Mouse (Mus musculus) olfactory bulb, adult 2 months (tissue): ENCODE measurements at regions not wholly inside any gene's neighbourhood (a gene's known extent, or its start where the extent isn't known, plus 50 kb on each side); places are given as distances from the start of the nearest gene placed in this dataset.

Experiments
- CTCF ChIP-seq: fragments of 200-500 bp; IDR thresholded peaks from 2 replicates; pipeline ENCODE4 v1.5.1; 2012; ENCODE audit warnings: low read depth, mild to moderate bottlenecking, low read length, moderate library complexity; ENCODE audit not compliant: insufficient read depth
- POLR2A ChIP-seq: fragments of 200-500 bp; IDR thresholded peaks from 2 replicates; pipeline ENCODE4 v1.6.1; 2012; ENCODE audit warnings: mild to moderate bottlenecking, low read depth, low read length, moderate library complexity; ENCODE audit not compliant: insufficient read depth

GRCm38 (mm10) chr3:38692768-38693167, 194.0 kb upstream of the Fat4 start:
- TF ChIP-seq POLR2A (no peak), CTCF (no peak)
